8 mouse cellular contexts compared by ENCODE assay signal in the genomic region with DNA sequence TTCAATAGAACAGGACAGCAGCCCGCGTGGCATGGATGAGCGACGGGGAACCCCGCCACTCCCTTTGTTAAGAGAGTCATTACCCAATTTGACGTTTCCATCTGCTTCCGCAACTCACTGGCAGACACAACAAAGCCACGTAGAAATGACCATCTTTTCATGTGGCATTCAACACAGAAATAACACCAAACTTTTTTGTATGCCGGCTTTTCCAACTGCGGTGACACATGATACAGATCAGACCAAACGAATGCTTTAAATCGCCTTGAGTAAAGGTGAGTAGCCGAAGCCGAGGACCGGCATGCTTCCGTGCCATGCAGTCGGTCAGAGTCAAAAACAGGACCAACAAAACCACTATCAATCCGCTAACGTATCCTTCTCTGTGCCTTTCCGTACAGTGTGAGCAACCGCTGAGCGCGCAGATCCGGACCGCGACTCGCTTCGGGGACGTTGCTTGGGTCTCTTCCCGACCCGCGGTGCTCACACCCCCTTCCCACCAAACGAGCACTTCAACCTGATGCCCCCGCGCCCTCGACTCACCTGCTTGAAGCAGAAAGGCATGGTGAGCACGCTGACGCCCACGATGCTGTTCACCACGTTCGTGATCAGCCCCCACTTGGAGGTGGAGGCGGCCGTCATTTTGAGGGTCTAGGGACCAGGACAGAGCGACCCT. TPM values are rescaled to one million over a fixed set of nuclear protein-coding genes. Genes with fewer than 3 reads are reported as not detected.
A peak's percentile ranks its signal among the peaks of the same experiment; 100 is the strongest.
DNase-seq lines count a peak whose midpoint lies in the region; ATAC-seq and TF ChIP-seq lines count a peak whose summit lies in the region.

No protein-coding gene starts in this region.

- ATAC-seq in inflammation-experienced regulatory T-cells, adult 6 months, result peak; percentile 42

- peaks cover 29% of the 10 kb centered on the region for H3K36me3 ChIP-seq in erythroblast, embryonic 14.5 days (ENCODE audit: control insufficient read depth)
- H3K36me3 ChIP-seq in small intestine, adult 2 months (ENCODE audit: control insufficient read depth, insufficient read depth, low read length), result peaks cover 3% of the 10 kb centered on the region; the same call in 1 of the 2 replicates

- peaks cover 2% of the 10 kb centered on the region; the same call in 1 of the 2 replicates for H3K9me3 ChIP-seq in erythroblast, embryonic 14.5 days (ENCODE audit: control insufficient read depth, low read length)

- H3K27me3 ChIP-seq in erythroblast, embryonic 14.5 days (ENCODE audit: control insufficient read depth), result no peaks in the 10 kb centered on the region
- H3K27me3 ChIP-seq in small intestine, adult 2 months (ENCODE audit: control insufficient read depth, insufficient read depth, low read length), result no peaks in the 10 kb centered on the region

- peak in 1 of 2 experiments; percentile 24 for DNase-seq in layer of hippocampus, adult 2 months (ENCODE audit: low spot score in 2 of 2)
- no peak for DNase-seq in layer of hippocampus, adult 9-10 months (ENCODE audit: low spot score)
- peak; percentile 49 for DNase-seq in NIH3T3 (ENCODE audit: low read depth)
- peak; percentile 29 for DNase-seq in lung, postnatal 25 days (ENCODE audit: low spot score)
- no peak for DNase-seq in urinary bladder, postnatal 25 days (ENCODE audit: low spot score)

- peaks cover 47% of the 10 kb centered on the region for H3K4me1 ChIP-seq in erythroblast, embryonic 14.5 days (ENCODE audit: control insufficient read depth)
- H3K4me1 ChIP-seq in small intestine, adult 2 months (ENCODE audit: control insufficient read depth, insufficient read depth, insufficient read length, low read length), result peaks cover 9% of the 10 kb centered on the region; the same call in 1 of the 2 replicates

- peak overlapping the region; percentile 96 for H3K4me3 ChIP-seq in layer of hippocampus, adult 2 months
- peak overlapping the region; percentile 100 for H3K4me3 ChIP-seq in erythroblast, embryonic 14.5 days (replicated peaks)
- H3K4me3 ChIP-seq in small intestine, adult 2 months (ENCODE audit: low read depth, low read length), result peak overlapping the region; percentile 80

- H3K27ac ChIP-seq in layer of hippocampus, adult 2 months, result peak overlapping the region; percentile 90
- peak overlapping the region; percentile 64 for H3K27ac ChIP-seq in small intestine, adult 2 months (ENCODE audit: insufficient read depth, low read depth, low read length)

- no peak for TF ChIP-seq CTCF in layer of hippocampus, adult 2 months (conservative IDR thresholded peaks at IDR 0.05)
- no peak for TF ChIP-seq CTCF in small intestine, adult 2 months (IDR thresholded peaks at IDR 0.05; ENCODE audit: extremely low read depth, insufficient read length, insufficient replicate concordance, low read depth, low read length)

- TF ChIP-seq POLR2A in small intestine, adult 2 months (IDR thresholded peaks at IDR 0.05; ENCODE audit: low read depth, low read length), result no peak

- under 1% methylated on average over 44 of the region's 44 CpGs for WGBS in small intestine, adult 2 months

RNA-seq across cellular contexts. Expression of a gene that starts 0.6 kb away (rescaled TPM):
- 10 to 100 TPM; 86.1 to 86.5 TPM for total RNA-seq in layer of hippocampus, adult 2 months (2021)
- polyA plus RNA-seq in erythroblast, embryonic 14.5 days (2012), result 6.1 and 6.2 TPM in 2 replicates
- polyA plus RNA-seq in inflammation-experienced regulatory T-cells, adult 6 months (2017; shearing (Covaris generic)), result 10 to 100 TPM; 39.7 to 62.8 (median 44.1) TPM
- 59.0 and 108 TPM in 2 replicates for polyA plus RNA-seq in small intestine, adult 2 months (2012; rRNA removed)

RNA-seq across cellular contexts. Expression of a gene that starts 51.8 kb away (rescaled TPM):
- 10 to 100 TPM; 35.2 to 46.9 TPM for total RNA-seq in layer of hippocampus, adult 2 months (2021)
- polyA plus RNA-seq in erythroblast, embryonic 14.5 days (2012), result 6.7 and 9.0 TPM in 2 replicates
- polyA plus RNA-seq in inflammation-experienced regulatory T-cells, adult 6 months (2017; shearing (Covaris generic)), result 10 to 100 TPM; 88.3 to 98.3 (median 92.6) TPM
- 47.0 and 74.1 TPM in 2 replicates for polyA plus RNA-seq in small intestine, adult 2 months (2012; rRNA removed)

RNA-seq across cellular contexts. Expression of a gene that starts 52.0 kb away (rescaled TPM):
- 10 to 100 TPM; 16.3 to 17.1 TPM for total RNA-seq in layer of hippocampus, adult 2 months (2021)
- 2.9 and 3.6 TPM in 2 replicates for polyA plus RNA-seq in erythroblast, embryonic 14.5 days (2012)
- 10 to 100 TPM in 1 of 3 experiments, 1 to 10 TPM in 2; 8.1 to 12.5 (median 9.3) TPM for polyA plus RNA-seq in inflammation-experienced regulatory T-cells, adult 6 months (2017; shearing (Covaris generic))
- 47.0 and 79.3 TPM in 2 replicates for polyA plus RNA-seq in small intestine, adult 2 months (2012; rRNA removed)

Comparison
In these comparisons a context has a peak if more than half of its experiments do, and no peak if none do; other contexts are left out.
1. DNase-seq: peak in NIH3T3 (single experiment) and lung, postnatal 25 days (single experiment); none in layer of hippocampus, adult 9-10 months (single experiment) and urinary bladder, postnatal 25 days (single experiment).
2. Peak in every context shown above with its lines, with median percentiles within 50 percentile points of each other: H3K4me3 ChIP-seq.